Mouse (Mus musculus) megakaryocyte progenitor cell, adult 5-6 weeks (primary cell): ENCODE measurements around the gene Rph3al. TPM values are rescaled to one million over a fixed set of nuclear protein-coding genes. Genes with fewer than 3 reads are reported as not detected.

Experiments used
- ATAC-seq: replicated peaks from 2 replicates; pipeline ENCODE4 v1.8.0; 2016; ENCODE audit warnings: mild to moderate bottlenecking, moderate TSS enrichment, inconsistent platforms; ENCODE audit not compliant: poor library complexity
- total RNA-seq, 2 experiments: library from RNA; stranded (forward) in 1 of 2; stranded (reverse) in 1 of 2; fragments of 157-497, 149-512 nt in 1 of 2; fragments of 200-1000 nt in 1 of 2; gene quantifications; 2 replicates each; pipeline versions ENCODE4 v1.2.3 to v1.2.4; 2015 to 2017

Rph3al gene
- total RNA-seq, 2 experiments from 2014 or later, result 0.54 to 0.91 TPM

- ATAC-seq, result no peak
Measured at GRCm38 (mm10) chr11:75830386-75830785, 107.8 kb downstream of the Rph3al start.

DNA sequence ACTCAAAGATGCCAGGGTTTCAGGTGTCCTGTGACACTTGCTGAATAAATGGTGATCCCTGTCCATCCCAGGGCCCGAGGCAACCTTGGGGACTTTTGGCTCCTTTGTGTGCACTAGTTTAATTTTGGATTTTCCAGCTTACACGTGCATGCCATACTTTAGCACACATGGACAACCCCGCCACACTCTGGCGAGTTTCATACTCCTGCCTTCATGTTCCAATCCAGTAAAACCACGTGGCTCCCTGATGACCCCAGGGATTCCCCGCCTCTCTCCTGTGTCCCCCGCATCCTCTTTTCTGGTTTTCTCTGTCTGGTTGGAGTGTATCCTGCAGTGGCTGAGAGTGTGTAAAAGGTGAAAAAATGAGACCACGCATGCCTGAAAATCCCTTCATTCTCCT lies 110.8 kb downstream of the Rph3al start:
- ATAC-seq, result no peak

GRCm38 (mm10) chr11:75823506-75823905 lies 114.7 kb downstream of the Rph3al start:
- no peak for ATAC-seq

GRCm38 (mm10) chr11:75813085-75813484 lies 125.1 kb downstream of the Rph3al start:
- no peak for ATAC-seq

DNA sequence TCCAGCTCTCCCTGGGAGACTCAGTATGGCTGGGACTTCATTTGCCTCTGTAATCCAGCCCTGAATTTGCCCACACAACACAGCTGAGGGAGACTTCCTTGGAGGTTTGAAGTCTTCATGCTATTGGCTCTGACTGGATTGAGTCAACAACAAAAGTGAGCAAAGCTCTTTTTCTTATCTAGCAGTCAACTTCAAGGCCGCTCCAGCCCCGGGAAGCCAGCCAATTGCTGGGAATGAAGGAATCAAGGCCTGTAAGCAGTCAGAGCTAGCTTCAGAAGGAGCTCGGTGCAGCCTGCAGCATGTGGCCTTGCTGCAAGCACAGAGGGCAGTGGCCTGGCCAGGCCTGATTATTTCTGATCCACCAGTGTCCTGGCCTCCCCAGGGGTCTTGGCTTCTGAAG lies 126.3 kb downstream of the Rph3al start:
- no peak for ATAC-seq

DNA sequence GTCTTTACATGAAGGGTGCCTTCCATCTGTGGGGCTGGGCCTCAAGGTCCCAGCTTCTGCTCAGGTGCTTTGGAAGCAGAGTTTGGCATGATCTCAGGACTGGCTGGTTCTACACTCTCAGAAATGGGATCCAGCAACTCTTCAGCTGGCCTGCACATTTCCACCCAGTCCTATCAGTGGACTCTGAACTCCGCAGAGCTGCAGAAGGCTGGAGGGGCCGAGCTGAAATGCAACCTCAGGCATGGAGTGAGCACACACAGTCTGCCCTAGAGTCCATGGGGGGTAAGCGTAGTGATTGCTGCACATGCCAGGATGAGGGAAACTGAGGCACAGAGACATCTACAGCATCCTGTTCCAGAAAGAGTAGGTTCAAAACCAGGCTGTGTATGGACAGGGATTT lies 127.7 kb downstream of the Rph3al start:
- no peak for ATAC-seq

GRCm38 (mm10) chr11:75807486-75807885 lies 130.7 kb downstream of the Rph3al start:
- no peak for ATAC-seq

DNA sequence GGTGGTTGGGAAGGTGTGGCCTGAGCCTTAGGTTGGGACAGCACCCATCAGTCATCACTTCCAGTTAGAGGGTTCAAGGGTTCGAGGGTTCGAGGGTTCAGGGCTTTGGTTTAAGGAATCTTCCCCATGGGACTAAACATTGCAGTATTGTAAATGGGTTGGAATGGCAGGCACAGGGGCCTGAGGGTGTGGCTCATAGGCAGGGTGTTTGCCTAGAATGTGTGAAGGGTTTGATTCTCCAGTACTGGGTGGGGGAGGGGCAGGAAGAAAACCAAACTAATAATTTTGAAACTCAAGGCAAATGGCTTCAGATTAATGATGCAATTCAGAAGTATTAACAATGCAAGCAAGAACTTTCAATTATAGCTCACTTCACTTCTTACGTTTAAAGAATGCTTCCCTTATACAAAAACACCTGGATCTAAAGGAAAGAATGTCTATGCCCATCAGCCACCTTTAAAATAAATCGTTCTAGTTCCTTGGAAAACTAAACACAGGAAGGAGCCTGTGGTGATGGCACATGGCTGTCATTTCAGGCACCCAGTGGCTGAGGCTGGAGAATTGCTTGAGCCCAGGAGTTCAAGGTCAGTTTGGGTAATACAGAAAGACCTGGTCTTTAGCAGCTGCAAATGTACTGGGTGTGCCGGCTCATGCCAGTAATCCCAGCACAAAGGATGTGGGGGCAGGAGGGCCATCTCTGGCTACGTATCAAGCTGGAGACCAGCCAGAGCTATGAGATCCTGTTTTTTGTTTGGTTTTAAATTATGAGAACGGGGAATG lies 136.3 kb downstream of the Rph3al start:
- no peak for ATAC-seq

- ATAC-seq, result no peak
Measured at GRCm38 (mm10) chr11:75801369-75801768, 136.9 kb downstream of the Rph3al start.

GRCm38 (mm10) chr11:75796536-75797246 lies 141.5 kb downstream of the Rph3al start:
- no peak for ATAC-seq

DNA sequence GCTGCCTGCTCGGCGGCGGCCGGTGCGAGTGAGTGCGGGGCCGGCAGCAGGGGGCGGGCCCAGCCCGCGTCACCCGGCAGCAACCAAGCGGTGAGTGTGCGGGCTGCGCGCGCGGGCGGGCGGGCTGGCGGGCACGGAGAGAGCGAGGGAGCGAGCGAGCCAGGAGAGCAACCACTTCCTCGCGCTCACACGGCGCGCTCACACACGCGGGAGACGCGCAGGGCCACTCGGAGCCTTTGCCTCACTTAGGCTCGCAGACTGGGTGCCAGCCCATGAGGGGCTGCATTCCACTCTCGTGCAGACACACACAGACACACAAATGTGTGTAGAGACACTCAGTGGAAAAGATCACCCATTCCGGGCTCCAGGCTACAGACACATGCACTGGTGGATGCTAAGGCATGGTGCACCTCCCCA lies 142.2 kb downstream of the Rph3al start, which contains the start of gene Doc2b:
Doc2b (minus strand) TSS at position 21 of the 417 bp plus-strand sequence.
- no peak; the same call in 1 of the 2 replicates for ATAC-seq

DNA sequence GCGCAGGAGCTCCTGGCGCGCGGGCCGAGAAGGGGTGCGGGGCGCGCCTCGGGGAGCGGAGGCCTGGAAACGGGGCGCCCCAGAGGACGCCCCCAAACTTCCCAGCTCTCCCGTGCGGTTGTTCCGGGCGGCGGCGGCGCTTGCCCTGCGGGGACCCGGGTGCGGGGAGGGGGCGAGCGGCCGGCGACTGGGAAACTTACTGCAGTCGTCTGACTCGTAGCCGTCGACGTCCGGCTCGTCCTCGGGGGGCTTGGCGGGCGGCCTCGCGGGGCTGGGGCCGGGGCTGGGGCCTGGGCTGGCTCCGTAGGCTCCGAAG lies 142.9 kb downstream of the Rph3al start:
- ATAC-seq, result no peak

DNA sequence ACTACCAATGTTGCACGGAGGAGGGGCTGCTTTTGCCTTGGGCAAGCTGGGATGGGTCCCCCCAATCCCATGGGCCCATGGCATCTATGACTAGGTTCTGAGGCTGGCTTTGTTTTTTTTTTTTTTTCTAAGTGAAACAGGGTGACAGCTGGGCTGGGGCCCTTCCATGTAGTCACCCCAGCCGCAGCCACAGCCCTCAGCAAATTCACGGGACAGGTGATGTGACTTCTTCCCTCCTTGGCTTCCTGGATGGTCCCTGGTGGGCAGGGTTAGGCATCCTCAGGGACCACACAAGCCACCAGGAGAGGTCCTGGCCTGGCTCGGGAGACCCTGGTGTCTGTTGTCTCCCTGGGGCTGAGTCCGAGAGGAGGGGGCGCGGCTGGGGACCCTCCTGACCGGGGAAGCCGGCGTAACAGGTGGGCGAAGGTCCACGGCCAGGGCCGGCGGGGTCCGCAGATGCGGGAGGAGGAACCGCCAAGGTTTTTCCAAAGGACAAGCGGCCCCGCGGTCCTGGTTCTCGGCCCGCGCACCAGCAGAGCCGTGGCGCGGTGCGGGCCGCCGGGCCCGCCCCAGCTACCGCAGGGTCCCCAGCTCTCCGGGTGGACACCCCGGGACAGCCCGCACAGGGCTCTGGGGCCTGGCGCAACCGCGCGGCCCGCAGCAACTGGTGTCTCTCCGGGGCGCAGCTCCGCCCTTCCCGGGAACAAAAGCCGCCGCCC lies 143.5 kb downstream of the Rph3al start:
- ATAC-seq, result no peak

DNA sequence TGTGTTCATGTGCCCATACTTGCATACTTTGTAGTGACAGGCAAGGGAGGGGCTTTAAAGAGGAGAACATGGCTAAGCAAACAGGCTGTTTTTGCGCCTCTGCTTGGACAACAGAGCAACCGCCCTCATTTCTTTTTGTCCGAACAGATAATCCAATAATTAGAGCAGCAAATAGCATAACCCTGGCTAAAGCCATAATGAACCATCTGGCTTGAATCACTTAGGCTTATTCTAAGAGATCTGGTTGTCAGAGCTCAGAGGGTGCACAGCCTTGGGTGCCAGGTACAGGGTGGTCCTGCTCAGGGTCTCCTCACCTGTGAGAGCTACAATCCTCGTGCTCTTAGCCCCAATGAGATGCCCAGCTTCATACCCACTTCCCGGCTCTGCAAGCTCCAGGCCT lies 144.9 kb downstream of the Rph3al start:
- no peak for ATAC-seq

DNA sequence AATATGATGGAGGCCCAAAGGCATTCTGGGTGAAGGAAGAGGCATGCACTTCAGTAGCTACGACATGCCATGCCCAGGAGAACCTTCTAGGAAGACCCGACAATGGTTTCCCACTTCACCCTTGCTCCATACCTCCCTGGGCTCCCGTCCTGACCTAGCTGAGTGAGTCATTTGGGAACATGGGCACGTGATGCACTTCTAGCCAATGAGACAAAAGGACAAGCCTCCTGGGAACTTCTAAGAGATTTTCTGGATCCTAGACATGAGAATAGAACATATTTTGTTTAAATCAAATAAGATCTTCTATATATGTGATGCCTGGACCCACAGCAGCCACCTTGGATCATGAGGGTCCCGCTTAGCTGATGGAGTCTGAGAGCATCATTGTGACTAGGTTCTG lies 145.7 kb downstream of the Rph3al start:
- ATAC-seq, result no peak

DNA sequence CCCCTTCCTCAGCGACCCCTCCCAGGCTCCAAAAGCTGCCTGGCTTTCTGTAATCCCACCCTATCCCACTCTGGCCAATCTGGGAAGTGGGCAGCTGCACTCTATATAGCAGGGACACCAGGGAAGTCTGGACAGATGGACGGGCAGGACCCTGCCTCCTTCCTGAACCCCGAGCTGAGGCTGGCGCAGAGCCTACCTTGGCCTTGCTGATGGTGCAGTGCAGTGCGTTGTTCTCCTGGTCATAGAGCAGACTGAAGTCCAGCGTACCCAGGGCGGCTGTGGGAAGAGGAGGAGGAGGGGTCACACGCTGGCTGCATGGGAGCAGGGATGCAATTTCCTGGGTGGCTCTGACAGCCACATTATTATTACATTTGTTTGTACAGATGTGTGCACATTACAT lies 152.3 kb downstream of the Rph3al start:
- no peak for ATAC-seq

GRCm38 (mm10) chr11:75783799-75784198 lies 154.4 kb downstream of the Rph3al start:
- peak; percentile 61 for ATAC-seq

- ATAC-seq, result peak; percentile 82
Measured at GRCm38 (mm10) chr11:75781919-75782318, 156.3 kb downstream of the Rph3al start.
